Mouse (Mus musculus) neutrophil, adult 5-6 weeks (primary cell): Measurements from ENCODE around the gene Foxi1. TPM values are rescaled to one million over a fixed set of nuclear protein-coding genes. Genes with fewer than 3 reads are reported as not detected.
"Not testable (repeated sequence)": the region's sequence is repeated elsewhere in the genome, so short reads cannot be mapped to it uniquely, and the experiment has no call there.

Experiments
- ATAC-seq: fragments of 151-379, 151-347 bp; 2 replicates; pipeline ENCODE4 v1.8.0; 2017; ENCODE audit warnings: mild to moderate bottlenecking, moderate TSS enrichment; ENCODE audit not compliant: insufficient number of reproducible peaks, poor library complexity, low FRiP score, severe bottlenecking; ENCODE audit errors: extremely low read depth
- total RNA-seq: library from RNA; stranded (forward); fragments of 200-1000 nt; gene quantifications from 2 replicates; pipeline ENCODE4 v1.2.3, GENCODE M21; 2017

Gene Foxi1
- not detected in 2 replicates for total RNA-seq

DNA sequence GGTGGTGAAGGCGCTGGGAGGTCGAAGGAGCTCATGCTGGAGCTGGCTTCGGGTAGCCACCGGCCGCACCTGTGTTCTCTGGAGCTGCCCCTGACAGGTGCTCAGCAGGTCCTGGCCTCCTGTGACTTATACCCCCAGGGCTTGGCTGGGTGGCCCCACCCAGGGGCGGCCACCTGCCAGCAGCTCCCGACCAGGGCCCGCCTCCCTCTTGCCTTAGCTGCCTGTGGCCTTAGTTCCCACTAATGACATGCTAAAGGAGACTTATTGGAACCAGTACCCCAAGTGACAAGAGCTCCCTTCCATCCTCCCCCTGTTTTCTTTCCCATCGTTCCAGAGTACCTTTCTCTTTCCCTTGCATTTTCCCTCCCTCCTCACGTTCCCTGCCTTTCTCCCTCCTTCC is at the start of gene Foxi1:
Foxi1 (minus strand) TSS at position 101 of the 400 bp plus-strand sequence.
- ATAC-seq, result no peak

DNA sequence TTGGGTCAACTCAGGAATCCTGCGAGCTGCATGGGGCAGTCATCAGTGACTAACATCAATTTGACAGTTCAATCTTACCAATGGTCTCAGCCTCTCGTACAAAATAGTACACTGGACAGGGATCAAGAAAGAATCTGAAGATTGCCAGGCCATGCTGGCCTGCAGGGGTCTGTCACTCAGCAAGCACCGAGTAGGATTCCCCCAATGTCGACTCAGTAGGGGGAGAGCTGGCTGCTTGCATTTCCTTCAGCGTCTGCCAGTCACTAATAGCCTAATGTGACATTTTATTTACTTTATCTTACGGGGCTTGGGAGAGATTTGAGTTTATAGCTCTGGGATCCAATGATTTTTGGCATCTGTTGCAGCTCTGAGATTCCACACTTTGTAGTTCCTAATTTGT is 35.1 kb upstream of the Foxi1 start:
- ATAC-seq, result no peak

DNA sequence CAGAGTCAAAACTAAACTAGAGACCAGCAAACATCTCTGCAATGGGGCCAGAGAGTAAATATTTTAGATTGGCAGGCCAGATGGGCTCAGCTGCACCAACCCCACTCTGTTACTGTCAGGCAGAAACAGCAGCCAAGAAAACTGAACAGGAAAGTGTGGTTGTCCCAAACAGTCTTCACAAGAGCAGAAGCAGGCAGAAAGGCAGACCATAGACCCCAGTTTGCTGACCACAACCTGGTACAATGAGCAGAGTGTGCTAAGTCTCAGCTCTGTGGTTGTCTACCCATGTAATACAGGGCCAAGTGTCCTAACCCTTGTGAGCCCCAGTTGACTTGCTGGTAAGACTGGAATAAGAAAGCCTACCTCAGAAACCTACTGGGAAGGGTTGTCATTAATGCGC is 32.4 kb upstream of the Foxi1 start:
- no peak for ATAC-seq

DNA sequence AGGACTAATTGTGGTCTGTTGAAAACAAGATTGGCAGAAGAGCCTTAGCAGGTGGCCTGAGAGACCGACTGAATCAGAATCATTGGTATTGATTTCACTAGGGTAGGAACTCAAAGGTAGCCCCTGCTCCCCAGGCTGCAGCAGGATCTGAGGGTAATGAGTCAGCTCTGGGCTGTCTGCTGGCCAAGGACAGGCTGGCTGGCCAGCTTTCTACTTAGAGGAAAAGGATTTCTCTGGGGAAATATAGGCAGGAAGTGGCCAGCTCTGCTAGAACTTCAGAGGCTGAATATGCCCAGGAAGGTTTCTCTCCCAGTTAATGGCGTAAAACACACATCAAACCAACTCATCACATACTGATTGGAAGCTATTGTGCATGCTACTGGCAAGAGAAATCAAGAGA is 31.8 kb upstream of the Foxi1 start:
- no peak for ATAC-seq

DNA sequence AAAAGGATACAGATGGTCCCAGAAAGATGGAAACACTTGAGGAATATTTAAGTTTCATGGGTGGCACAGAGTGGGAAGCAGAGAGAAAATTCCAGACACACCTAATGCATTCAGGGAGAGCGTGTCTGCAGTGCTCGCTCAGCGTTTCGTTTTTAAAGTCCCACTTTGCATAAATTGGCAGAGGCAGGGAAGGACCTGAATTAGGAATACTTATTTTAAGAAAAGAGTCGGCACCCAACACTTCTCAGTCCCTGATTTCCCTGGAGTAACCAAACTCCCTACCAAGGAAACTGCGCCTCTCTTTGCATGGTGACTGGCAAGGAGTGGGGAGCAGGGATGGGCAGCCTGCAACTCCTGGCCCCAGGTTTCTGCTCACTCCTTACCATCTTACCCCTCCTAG is 29.0 kb upstream of the Foxi1 start:
- no peak for ATAC-seq

DNA sequence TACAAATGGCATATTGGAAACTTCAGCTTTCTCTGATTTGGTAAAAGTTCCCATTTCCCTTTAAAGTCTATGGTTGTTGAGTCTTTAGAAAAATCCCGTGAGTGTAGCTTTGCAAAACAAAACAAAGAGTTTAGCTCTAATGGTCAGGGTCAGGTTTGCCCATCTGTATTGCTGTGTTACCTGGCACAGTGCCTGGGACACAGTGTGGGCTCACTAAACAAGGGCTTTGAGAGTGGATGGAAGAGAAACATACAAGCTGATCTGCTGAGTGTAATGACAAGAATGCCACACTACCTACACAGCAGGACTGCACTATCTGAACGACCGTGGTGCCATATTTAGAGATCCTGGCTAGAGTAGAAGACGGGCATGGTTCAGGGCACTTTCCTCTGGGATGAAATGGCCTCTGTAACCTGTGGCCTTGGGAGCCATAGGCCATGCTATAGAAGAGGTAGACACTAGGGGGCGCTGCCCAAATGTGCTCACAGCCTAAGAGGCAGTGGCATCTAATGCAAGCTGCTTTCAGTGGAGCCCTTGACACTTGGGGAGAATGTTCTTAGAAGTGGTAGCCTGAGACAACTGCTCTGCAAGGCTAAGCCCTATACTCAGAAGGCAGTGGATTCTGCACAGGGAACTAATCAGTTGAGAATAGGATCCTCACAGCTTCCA is 28.3 kb upstream of the Foxi1 start:
- ATAC-seq, result no peak

DNA sequence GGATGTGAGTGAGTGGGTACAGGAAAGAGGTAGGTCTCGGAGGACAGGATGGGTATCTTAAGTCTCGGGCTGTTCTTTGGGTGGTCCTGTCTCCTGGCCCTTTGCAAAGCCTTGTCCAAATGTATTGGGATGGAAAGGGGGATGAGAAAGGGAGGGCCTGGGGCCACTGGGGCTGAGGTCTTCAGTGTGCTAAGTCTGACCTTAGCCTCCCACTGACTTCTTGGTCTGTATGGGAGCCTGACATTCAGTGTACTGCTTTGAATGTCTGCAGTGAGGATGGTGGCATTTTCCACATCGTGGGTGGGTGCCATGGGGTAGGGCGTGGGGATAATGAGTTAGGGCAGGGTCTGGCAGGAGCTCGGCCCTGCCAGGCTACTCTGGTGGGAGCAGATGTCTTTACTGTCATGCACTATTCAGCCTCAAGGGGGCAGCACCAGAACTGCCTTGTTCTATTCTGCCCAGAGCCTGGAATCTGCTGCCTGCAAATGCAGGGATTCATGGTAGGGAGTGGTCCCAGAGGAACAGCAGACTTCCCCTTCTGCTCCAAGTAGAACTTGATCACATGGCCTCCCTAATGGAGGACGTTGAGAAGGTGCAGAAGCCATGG is 21.0 kb upstream of the Foxi1 start:
- no peak for ATAC-seq

DNA sequence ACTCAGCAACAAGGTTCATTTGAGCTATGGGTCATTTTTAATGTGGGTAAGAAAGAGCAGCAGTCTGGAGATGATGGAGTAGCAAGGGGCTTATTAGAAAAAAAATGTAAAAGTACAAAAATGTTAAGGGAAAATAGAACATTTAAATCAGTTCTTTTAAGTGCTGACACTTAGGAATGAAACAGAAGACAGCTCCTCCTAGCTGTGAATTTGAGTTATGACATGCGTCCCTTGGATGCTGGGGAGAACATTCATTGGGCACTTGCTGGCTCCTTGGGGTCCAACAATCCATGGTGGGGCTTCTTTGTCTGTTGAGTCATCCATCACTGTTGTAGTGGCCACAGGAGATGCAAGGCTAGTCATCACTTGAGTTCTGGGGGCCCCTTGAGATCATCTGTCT is 19.3 kb upstream of the Foxi1 start:
- ATAC-seq, result no peak

DNA sequence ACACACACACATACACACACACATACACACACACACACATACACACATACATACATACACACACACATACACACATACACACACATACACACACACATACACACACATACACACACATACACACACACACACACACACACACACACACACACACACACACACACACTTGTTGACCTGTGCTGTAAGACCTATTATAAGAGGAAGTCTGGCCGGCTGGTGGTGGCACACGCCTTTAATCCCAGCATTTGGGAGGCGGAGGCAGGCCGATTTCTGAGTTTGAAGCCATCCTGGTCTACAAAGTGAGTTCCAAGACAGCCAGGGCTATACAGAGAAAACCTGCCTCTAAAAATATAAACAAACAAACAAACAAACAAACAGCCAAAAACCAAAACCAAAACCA is 12.7 kb upstream of the Foxi1 start:
- ATAC-seq, result not testable (repeated sequence)

DNA sequence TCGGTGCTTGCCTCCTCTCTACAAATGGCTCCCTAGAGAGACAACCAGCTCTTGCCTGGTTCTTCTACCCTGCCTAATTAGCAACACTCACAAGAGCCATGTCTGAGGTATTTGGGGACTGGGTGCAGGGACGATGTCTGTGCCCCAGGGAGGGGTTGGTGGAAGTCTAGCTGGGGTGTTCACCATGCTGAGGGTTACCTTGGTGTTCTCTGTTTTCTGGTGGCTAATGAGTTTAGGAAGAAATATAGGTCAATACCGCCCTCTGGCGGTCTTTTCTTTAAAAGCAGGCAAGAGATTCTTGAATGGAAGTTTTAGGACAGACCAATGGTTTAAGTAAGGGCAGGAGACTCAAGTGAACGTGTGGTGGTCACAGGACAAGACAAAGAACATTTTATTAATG is 5.0 kb upstream of the Foxi1 start:
- ATAC-seq, result no peak

DNA sequence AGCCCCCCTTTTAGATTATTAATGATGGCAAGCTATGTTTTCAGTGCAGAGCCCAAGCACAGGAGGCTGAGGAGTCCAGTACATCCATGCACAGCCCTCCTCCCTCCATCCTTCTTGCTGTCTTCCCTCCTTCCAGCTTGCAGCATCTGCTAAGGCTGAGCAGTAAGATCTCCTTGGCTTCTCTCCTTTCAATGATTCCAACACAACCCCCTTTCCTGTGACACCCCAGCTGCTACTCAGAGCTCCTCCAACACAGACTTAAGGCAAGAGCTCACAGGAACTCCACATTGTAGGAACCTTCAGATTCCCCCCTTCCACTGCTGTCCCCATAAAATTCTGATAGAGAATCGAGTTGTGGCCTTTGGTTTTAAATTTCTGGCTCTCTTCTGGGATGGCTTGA is 5.1 kb downstream of the Foxi1 start:
- no peak for ATAC-seq

DNA sequence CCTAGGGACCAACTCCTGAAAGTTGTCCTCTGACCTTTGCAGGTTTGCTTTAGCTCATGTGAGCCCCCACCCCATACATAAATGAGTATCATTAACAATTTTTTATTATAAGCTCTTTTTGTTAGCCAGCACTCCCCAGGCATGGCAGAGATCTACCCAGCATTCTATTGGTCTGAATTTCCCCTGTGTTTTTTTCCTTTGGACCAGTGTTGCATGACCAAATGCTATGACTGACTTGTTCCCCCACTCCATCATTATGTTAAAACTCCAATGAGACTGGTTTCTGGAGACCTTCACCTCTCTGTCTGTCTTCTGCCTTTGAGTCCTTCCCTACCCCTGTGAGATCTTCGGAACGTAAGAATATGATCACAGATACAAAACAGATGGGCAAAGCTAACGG is 12.7 kb downstream of the Foxi1 start:
- ATAC-seq, result no peak

DNA sequence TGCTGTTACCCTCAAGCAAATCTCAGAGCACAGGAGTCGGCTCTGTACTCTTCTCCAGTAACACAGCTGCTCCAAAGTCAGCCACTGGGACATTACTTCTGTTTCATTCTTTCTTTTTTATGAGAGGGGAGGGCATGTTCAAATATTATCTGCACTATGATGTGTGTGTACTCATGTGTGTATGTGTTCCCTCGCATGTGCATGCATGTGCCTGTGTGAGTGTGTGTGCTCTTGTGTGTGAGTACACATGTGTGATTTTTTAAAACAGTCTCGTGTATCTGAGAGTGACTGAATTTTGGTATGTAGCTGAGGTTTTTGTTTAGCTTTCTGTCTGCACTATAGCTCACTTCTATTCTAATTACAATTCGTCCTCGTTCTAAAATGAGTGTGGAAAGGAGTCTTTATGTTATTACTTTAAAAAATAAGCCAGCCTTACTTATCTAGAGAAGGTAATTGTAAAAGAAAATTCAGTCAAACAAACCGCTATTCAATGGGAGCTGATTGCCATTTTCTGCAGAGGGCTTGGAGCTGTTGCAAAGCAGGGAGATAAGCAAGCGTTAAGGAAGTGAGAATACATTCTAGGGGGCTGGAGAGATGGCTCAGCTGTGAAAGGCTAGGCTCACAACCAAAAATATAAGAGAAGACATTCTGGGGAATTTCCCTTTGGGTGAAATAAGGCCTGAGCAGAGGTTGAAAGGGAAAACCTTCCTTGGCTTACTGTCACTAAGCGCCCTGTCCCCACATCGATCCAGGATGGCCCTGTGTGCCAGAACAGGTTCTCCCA is 13.5 kb downstream of the Foxi1 start:
- ATAC-seq, result no peak

DNA sequence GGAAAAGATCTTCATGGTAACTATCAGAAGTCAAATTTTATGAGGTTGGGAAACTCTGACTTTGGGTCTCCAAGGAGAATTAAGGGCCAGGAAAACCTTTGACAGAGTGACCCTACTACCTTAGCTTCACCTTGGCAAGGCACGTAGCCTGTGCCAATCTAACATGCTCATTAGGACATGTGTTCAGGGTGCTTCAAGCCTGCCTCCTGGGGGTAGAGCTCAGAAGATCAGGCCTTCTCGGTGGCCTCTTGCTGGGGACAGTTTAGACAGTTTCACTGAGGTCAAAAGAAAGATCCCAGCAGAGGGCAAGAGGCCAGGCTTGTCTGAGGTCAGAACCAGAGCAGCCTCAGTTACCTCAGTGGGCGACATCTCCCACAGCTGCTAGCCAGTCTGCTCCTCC is 14.2 kb downstream of the Foxi1 start:
- ATAC-seq, result no peak

DNA sequence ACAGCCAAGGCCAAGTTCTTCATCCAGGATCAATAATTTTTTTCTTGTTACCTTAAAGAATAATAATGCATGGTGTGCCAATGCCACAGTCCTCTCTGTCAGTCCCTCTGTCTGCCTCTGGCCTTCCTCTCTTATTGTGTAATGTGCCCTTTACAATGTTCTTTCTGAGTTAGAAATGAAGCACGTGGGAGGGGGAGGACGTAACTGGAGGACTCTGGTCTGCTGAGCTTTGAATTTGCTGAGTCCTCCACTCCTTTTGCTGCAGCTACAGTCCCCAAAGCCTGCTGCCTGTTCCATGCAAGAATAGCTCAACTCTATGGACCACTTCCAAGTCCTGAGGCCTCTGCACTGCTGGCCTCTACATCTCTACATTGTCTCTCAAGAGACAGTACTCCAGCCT is 23.6 kb downstream of the Foxi1 start:
- ATAC-seq, result no peak

DNA sequence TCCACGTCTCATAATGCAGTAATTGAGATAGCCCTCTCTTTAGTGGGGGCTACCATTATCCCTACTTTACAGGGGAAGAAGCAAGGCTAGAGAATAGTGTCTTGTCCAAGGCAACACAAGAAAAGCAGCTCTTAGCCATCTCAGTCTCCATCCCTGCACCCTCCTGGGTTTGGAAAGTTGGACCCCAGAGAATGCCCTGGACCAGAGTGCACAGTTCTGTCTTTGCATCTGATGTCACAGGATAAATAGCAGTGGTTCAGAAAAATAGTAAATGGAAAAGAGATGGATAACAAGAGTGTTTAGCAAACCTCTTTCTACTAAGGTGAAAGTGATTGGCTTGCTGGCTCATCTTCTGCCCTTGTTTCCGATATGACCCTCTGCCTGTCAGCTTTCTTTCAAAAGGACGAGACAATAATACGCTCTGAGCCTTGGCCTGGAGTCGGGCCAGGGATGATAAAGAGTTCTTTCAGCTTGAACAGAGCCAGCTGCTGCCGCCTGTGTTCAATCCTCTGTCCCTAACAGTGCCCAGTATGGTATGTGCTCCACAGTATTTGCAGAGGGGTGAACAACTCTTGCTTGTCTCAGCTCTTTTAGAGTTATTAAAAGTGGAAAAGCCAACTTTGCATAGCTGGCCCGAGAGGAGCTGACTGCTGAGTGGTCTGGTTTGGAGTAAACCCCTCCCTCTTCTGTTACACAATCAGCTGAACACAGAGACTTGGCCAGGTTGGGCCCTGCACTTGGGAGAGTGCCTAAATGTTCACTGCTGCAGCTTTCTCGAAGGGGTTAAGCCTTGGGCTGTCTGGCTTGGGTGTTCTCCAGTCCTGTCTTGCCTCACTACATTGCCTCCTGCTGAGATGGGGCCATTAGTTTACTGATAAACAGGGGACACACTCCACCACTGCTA is 26.4 kb downstream of the Foxi1 start:
- no peak for ATAC-seq

DNA sequence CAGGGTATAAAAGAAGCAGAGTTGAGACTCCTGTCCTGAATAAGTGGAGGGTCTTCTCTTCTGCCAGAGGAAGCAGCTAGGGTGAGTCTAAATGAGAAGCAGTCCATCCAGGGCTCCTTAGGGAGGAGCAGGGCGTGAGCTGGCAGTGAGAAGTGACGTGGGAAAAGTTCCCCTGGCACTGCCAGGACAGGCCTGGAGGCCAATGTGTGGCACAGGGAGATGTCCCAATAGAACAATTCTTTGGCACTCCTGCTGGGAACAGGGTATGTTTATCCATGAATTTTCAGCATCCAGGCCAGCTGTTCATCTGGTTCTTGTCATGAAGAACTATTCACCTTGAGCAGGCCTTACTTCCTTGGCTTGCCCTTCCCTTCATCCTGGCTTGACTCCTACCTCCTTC is 29.1 kb downstream of the Foxi1 start:
- no peak for ATAC-seq

DNA sequence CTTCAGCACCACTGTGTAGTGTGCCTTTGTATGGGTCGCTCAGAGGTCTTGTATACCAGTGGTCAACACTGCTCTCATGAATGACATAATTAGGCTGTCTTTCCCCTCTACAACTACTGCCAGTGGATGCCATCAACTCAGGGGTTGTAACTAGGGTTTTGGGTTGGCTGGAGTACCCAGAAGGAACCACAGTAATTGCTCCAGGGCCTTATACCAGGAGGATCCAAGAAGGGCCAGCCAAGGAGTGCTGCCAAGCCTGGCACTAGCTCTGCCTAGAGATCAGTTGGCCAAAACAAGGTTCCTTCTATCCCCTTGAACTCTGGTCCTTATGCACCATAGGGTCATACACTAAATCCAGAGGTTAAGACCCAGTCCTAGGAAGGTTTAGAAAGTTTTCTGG is 31.5 kb downstream of the Foxi1 start:
- ATAC-seq, result no peak

DNA sequence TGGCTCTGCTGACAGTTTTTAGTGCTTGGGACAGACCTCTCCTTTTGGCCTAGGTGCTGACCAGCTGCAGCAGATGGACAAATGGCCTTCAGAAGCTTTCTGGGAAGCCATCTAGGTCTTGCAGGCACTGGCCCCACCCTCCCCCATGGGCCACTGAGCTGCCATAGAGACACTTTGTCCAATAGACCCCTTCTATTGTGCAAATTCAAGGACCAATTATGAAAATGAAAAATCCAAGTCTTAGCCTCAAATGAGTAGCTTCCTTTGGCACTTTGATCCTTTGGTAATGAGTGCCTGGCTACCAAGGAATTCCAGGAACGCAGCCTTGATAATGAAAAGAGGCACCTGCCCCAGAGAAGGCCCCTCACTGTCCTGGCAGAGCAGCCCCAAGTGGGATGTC is 36.7 kb downstream of the Foxi1 start:
- no peak for ATAC-seq
